Mouse (Mus musculus): ENCODE measurements at regions not wholly inside any gene's neighbourhood (a gene's known extent, or its start where the extent isn't known, plus 50 kb on each side); places are given as distances from the start of the nearest gene placed in this dataset.

DNA sequence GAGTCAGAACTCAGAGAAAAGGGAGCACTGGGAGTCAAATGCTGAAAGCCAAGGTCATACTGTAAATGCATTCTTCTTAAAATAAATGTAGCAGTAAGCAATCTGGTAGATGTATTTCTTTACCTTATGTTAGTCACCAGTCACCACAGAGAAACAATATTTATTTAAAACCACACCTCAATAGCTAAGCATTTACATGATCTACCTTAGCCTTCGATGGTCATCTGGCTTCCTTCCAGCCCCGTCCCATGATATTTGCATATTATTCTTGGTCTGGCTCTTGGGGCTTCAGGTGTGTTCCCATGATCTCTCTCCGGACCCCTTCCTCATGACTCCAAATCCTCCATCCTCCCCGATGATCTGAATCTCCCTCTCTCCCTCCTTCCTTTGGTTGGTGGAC lies 107.1 kb upstream of the Lgalsl start:
- no peak for TF ChIP-seq CTCF (IDR thresholded peaks at IDR 0.05; ENCODE audit: low read depth, low read length)
- TF ChIP-seq POLR2A (IDR thresholded peaks at IDR 0.05; ENCODE audit: insufficient read depth, low read length), result no peak
- no peak for TF ChIP-seq EP300 (IDR thresholded peaks at IDR 0.05; ENCODE audit: insufficient read depth, low read depth, low read length)
- Histone ChIP-seq H3K27me3 (ENCODE audit: control insufficient read depth, insufficient read depth, low read length, poor library complexity, severe bottlenecking) (no peaks in the 10 kb centered on the region; the same call in 1 of the 2 replicates), H3K9me3 (replicated peaks; ENCODE audit: control insufficient read depth, insufficient read depth, low read length, poor library complexity, severe bottlenecking) (no peaks in the 10 kb centered on the region)

DNA sequence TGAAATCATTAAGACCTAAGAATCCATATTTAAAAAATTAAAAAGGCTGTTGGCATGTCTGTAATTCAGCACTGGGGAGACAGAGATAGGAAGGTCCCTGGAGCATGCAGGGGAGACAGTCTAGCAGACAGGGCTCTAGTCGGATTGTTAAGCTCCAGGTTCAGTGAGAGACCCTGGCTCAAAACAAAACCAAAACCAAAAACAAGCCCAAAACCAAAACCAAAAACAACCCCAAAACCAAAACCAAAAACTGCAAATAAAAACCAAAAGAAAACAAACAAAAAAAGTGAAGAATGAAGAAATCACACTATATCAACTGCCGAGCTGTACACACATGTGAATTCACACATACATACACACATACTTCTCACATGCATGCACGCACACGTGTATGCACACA lies 108.8 kb upstream of the Lgalsl start:
- Histone ChIP-seq H3K9me3 (replicated peaks; ENCODE audit: control insufficient read depth, insufficient read depth, low read length, poor library complexity, severe bottlenecking) (no peaks in the 10 kb centered on the region), H3K9ac (ENCODE audit: low read depth, poor library complexity, severe bottlenecking) (no peak overlapping the region), H3K36me3 (ENCODE audit: control insufficient read depth, insufficient read depth, low read length, poor library complexity, severe bottlenecking) (no peaks in the 10 kb centered on the region), H3K4me3 (ENCODE audit: low read depth, low read length) (no peak overlapping the region), H3K4me1 (ENCODE audit: control insufficient read depth, insufficient read depth, low read length) (no peaks in the 10 kb centered on the region), H3K27ac (ENCODE audit: insufficient read depth, low read length) (no peak overlapping the region), H3K27me3 (ENCODE audit: control insufficient read depth, insufficient read depth, low read length, poor library complexity, severe bottlenecking) (no peaks in the 10 kb centered on the region; the same call in 1 of the 2 replicates)
- TF ChIP-seq CTCF (IDR thresholded peaks at IDR 0.05; ENCODE audit: low read depth, low read length), result no peak
- TF ChIP-seq POLR2A (IDR thresholded peaks at IDR 0.05; ENCODE audit: insufficient read depth, low read length), result no peak
- no peak for TF ChIP-seq EP300 (IDR thresholded peaks at IDR 0.05; ENCODE audit: insufficient read depth, low read depth, low read length)

More for the DNA sequence above, 107.1 kb upstream of the Lgalsl start:
- Histone ChIP-seq H3K4me1 (ENCODE audit: control insufficient read depth, insufficient read depth, low read length) (no peaks in the 10 kb centered on the region), H3K27ac (ENCODE audit: insufficient read depth, low read length) (no peak overlapping the region), H3K36me3 (ENCODE audit: control insufficient read depth, insufficient read depth, low read length, poor library complexity, severe bottlenecking) (no peaks in the 10 kb centered on the region), H3K9ac (ENCODE audit: low read depth, poor library complexity, severe bottlenecking) (no peak overlapping the region), H3K4me3 (ENCODE audit: low read depth, low read length) (no peak overlapping the region)

DNA sequence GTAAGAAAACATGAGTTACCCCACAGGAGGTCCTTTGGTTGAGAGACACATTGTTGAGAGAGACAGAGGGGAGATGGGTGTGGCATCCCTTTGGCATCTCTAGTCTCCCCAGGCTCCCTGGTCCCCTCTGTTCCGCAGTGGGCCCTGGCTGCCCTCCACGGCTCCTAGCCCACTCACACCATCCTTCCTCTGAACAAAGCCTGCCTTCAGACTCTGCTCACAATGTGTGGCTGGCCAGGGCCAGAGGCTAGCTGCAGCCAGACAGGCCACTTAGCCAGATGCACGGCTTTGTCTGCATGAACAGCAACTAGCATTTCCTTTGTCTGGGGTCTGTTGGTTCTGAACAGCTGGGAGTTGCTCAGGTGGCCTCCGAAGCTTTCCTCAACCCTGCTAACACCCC lies 110.7 kb upstream of the Lgalsl start:
- no peak overlapping the region for H3K27ac ChIP-seq (ENCODE audit: insufficient read depth, low read length)
- no peak overlapping the region for H3K4me3 ChIP-seq (ENCODE audit: low read depth, low read length)
- no peaks in the 10 kb centered on the region for H3K36me3 ChIP-seq (ENCODE audit: control insufficient read depth, insufficient read depth, low read length, poor library complexity, severe bottlenecking)
- H3K4me1 ChIP-seq (ENCODE audit: control insufficient read depth, insufficient read depth, low read length), result no peaks in the 10 kb centered on the region
- TF ChIP-seq EP300 (IDR thresholded peaks at IDR 0.05; ENCODE audit: insufficient read depth, low read depth, low read length), result no peak
- no peak for TF ChIP-seq POLR2A (IDR thresholded peaks at IDR 0.05; ENCODE audit: insufficient read depth, low read length)
- no peak for TF ChIP-seq CTCF (IDR thresholded peaks at IDR 0.05; ENCODE audit: low read depth, low read length)
- H3K27me3 ChIP-seq (ENCODE audit: control insufficient read depth, insufficient read depth, low read length, poor library complexity, severe bottlenecking), result no peaks in the 10 kb centered on the region
- no peaks in the 10 kb centered on the region for H3K9me3 ChIP-seq (replicated peaks; ENCODE audit: control insufficient read depth, insufficient read depth, low read length, poor library complexity, severe bottlenecking)
- H3K9ac ChIP-seq (ENCODE audit: low read depth, poor library complexity, severe bottlenecking), result no peak overlapping the region

DNA sequence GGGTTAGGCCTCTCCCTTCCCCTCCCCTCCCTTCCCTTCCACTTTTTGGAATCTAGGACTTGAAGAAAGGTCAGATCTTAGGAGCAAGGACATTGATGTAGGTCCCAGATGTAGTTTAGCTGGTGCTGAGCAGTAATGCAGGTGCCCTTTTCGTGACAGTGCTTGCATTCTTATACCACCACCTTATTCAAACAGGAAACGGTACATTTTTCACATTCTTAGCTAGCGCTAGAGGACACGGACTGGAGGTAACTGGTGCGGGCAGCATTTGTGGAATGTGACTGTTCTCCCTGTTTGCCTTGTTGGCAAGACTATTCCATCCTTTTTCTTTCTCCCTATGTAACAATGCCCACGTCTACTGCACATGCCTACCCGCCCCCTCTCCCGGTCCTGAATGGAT lies 124.7 kb upstream of the Lgalsl start:
- Histone ChIP-seq H3K27me3 (ENCODE audit: control insufficient read depth, insufficient read depth, low read length, poor library complexity, severe bottlenecking) (no peaks in the 10 kb centered on the region), H3K27ac (ENCODE audit: insufficient read depth, low read length) (no peak overlapping the region), H3K4me3 (ENCODE audit: low read depth, low read length) (no peak overlapping the region), H3K9me3 (replicated peaks; ENCODE audit: control insufficient read depth, insufficient read depth, low read length, poor library complexity, severe bottlenecking) (no peaks in the 10 kb centered on the region), H3K9ac (ENCODE audit: low read depth, poor library complexity, severe bottlenecking) (no peak overlapping the region), H3K4me1 (ENCODE audit: control insufficient read depth, insufficient read depth, low read length) (peaks cover 6% of the 10 kb centered on the region), H3K36me3 (ENCODE audit: control insufficient read depth, insufficient read depth, low read length, poor library complexity, severe bottlenecking) (no peaks in the 10 kb centered on the region)
- TF ChIP-seq POLR2A (IDR thresholded peaks at IDR 0.05; ENCODE audit: insufficient read depth, low read length) (no peak), CTCF (IDR thresholded peaks at IDR 0.05; ENCODE audit: low read depth, low read length) (no peak), EP300 (IDR thresholded peaks at IDR 0.05; ENCODE audit: insufficient read depth, low read depth, low read length) (no peak)

DNA sequence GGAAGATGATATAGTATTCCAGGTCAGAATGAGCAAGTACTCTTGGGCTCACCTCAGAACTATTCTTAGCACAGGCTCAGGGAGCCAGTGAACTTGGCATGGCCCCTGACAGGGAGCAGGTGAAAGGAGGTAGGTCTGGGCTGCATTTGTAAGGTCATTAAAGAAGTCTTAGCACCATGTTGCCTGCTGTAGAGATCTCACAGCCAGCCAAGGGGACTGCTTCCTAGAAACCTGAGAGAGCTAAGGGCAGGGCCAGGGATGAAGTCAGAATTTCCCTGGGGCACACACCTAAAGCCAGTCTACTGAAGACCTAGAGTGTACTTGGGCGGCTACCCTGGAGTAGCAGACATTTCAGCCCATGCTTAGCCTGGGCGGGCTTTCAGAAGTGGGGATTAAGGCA lies 126.9 kb upstream of the Lgalsl start:
- H3K4me3 ChIP-seq (ENCODE audit: low read depth, low read length), result no peak overlapping the region
- H3K36me3 ChIP-seq (ENCODE audit: control insufficient read depth, insufficient read depth, low read length, poor library complexity, severe bottlenecking), result no peaks in the 10 kb centered on the region
- H3K4me1 ChIP-seq (ENCODE audit: control insufficient read depth, insufficient read depth, low read length), result peaks cover 6% of the 10 kb centered on the region
- no peak for TF ChIP-seq POLR2A (IDR thresholded peaks at IDR 0.05; ENCODE audit: insufficient read depth, low read length)
- no peak for TF ChIP-seq CTCF (IDR thresholded peaks at IDR 0.05; ENCODE audit: low read depth, low read length)
- no peak for TF ChIP-seq EP300 (IDR thresholded peaks at IDR 0.05; ENCODE audit: insufficient read depth, low read depth, low read length)
- H3K9ac ChIP-seq (ENCODE audit: low read depth, poor library complexity, severe bottlenecking), result 0 out of 2 replicates have a peak overlapping the region, but pooled peaks have one; percentile 54
- no peaks in the 10 kb centered on the region for H3K9me3 ChIP-seq (replicated peaks; ENCODE audit: control insufficient read depth, insufficient read depth, low read length, poor library complexity, severe bottlenecking)
- no peaks in the 10 kb centered on the region for H3K27me3 ChIP-seq (ENCODE audit: control insufficient read depth, insufficient read depth, low read length, poor library complexity, severe bottlenecking)
- peak overlapping the region; percentile 58 for H3K27ac ChIP-seq (ENCODE audit: insufficient read depth, low read length)

DNA sequence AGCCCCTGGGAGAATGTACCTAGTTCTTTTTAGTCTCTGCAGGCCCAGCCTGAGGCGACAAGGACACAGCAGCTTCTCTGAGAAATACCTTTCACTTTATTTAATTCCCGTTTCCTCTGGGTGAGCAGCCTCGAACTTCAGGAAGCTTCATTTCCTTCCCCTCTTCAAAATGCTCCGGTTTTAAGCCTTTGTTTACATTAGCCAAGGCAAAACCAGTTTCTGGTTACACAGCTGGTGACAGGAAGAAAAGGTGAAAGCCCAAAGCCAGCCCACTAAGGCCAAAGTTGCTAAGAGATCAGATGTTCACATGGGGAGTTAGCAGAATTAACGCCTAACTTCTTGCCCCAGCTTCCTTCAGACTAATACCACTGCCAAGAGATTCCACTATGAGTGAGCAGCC lies 127.4 kb upstream of the Lgalsl start:
- 0 out of 2 replicates have a peak overlapping the region, but pooled peaks have one; percentile 54 for H3K9ac ChIP-seq (ENCODE audit: low read depth, poor library complexity, severe bottlenecking)
- peak overlapping the region; percentile 58 for H3K27ac ChIP-seq (ENCODE audit: insufficient read depth, low read length)
- TF ChIP-seq EP300 (IDR thresholded peaks at IDR 0.05; ENCODE audit: insufficient read depth, low read depth, low read length) (no peak), POLR2A (IDR thresholded peaks at IDR 0.05; ENCODE audit: insufficient read depth, low read length) (no peak), CTCF (IDR thresholded peaks at IDR 0.05; ENCODE audit: low read depth, low read length) (no peak)
- peaks cover 6% of the 10 kb centered on the region for H3K4me1 ChIP-seq (ENCODE audit: control insufficient read depth, insufficient read depth, low read length)
- H3K9me3 ChIP-seq (replicated peaks; ENCODE audit: control insufficient read depth, insufficient read depth, low read length, poor library complexity, severe bottlenecking), result no peaks in the 10 kb centered on the region
- no peaks in the 10 kb centered on the region for H3K27me3 ChIP-seq (ENCODE audit: control insufficient read depth, insufficient read depth, low read length, poor library complexity, severe bottlenecking)
- no peaks in the 10 kb centered on the region for H3K36me3 ChIP-seq (ENCODE audit: control insufficient read depth, insufficient read depth, low read length, poor library complexity, severe bottlenecking)
- no peak overlapping the region for H3K4me3 ChIP-seq (ENCODE audit: low read depth, low read length)

All from ES-Bruce4 (cell line).